Mouse (Mus musculus): ENCODE results near the gene Zfp1.
A peak's percentile ranks its signal among the peaks of the same experiment; 100 is the strongest.

The Zfp1 gene

GRCm38 (mm10) chr8:111714295-111714694, 71.1 kb downstream of the Zfp1 start:
- DNase-seq, result no peak

GRCm38 (mm10) chr8:111715514-111715913, 72.3 kb downstream of the Zfp1 start:
- DNase-seq, result no peak

- peak in 1 of 2 experiments; percentile 43 for DNase-seq
Observed at GRCm38 (mm10) chr8:111716603-111717487, 73.6 kb downstream of the Zfp1 start.

GRCm38 (mm10) chr8:111717488-111717792, 74.2 kb downstream of the Zfp1 start:
- peak in 1 of 2 experiments; percentile 0 for DNase-seq

GRCm38 (mm10) chr8:111717866-111718265, 74.7 kb downstream of the Zfp1 start:
- peak in 1 of 2 experiments; percentile 53 for DNase-seq

- peak in 1 of 2 experiments; percentile 18 for DNase-seq
Observed at GRCm38 (mm10) chr8:111718937-111719336, 75.7 kb downstream of the Zfp1 start.

- peak in 1 of 2 experiments; percentile 15 for DNase-seq
Observed at GRCm38 (mm10) chr8:111720115-111720544, 76.9 kb downstream of the Zfp1 start.
